Mouse (Mus musculus): ENCODE measurements at regions not wholly inside any gene's neighbourhood (a gene's known extent, or its start where the extent isn't known, plus 50 kb on each side); places are given as distances from the start of the nearest gene placed in this dataset.

- TF ChIP-seq POLR2A (IDR thresholded peaks at IDR 0.05; ENCODE audit: insufficient read length, low read depth) (no peak), E2F4 (IDR thresholded peaks at IDR 0.05; ENCODE audit: insufficient read depth) (no peak), MAX (IDR thresholded peaks at IDR 0.05; ENCODE audit: low read depth) (no peak), TCF12 (IDR thresholded peaks at IDR 0.05; ENCODE audit: insufficient read depth, poor library complexity, severe bottlenecking) (no peak), SRF (IDR thresholded peaks at IDR 0.05; ENCODE audit: control insufficient read depth, insufficient read length, low read depth) (no peak)
Observed at GRCm38 (mm10) chr5:35185826-35186225, 80.3 kb upstream of the Lrpap1 start.
